Comparison of ENCODE assay signal across 24 mouse cellular contexts in genomic region chr5:137386712-137387111, GRCm38 (mm10).
"Had no signal": no experiment of that assay in that cellular context is flagged by ENCODE, and none has a peak within 500 bp of the region (broad histone marks: within the 10 kb centered on the region; RNA-seq: fewer than 3 reads in every experiment).

No protein-coding gene starts in this region.

- DNase-seq: cerebellum, adult 9-10 months; cerebellum, adult 9-11 months; cerebellum, postnatal 10 days; cerebellum, postnatal 14 days; cerebellum, postnatal 25 days; cerebellum, postnatal 36 days; embryo, embryonic 11 days; forebrain, postnatal 0 days; gastrocnemius, adult 2 months; gastrocnemius, postnatal 10 days; gastrocnemius, postnatal 14 days; gastrocnemius, postnatal 25 days; gastrocnemius, postnatal 36 days; heart, adult 11 months; heart, adult 18-20 months; heart, adult 2 months had no signal

- ATAC-seq: forebrain, embryonic 13.5 days; forebrain, embryonic 14.5 days; forebrain, embryonic 15.5 days; forebrain, embryonic 16.5 days; forebrain, postnatal 0 days had no signal

- H3K27me3 ChIP-seq: embryonic facial prominence, embryonic 12.5 days; embryonic facial prominence, embryonic 13.5 days; embryonic facial prominence, embryonic 15.5 days; forebrain, embryonic 12.5 days; forebrain, embryonic 13.5 days; forebrain, embryonic 15.5 days had no signal
